Mouse (Mus musculus) hindbrain, embryonic 15.5 days (tissue): ENCODE results near the gene Qk. TPM values are rescaled to one million over a fixed set of nuclear protein-coding genes. Genes with fewer than 3 reads are reported as not detected.

Experiments
- ATAC-seq: fragments of 200-750 bp; cut with Nextera tagmentation; 2 replicates; pipeline ENCODE4 v1.8.0; 2017; ENCODE audit warnings: low read depth, moderate number of reproducible peaks, moderate TSS enrichment; ENCODE audit not compliant: low FRiP score
- H3K27ac ChIP-seq: fragments of 300-500 bp; sonication (generic); replicated peaks from 2 replicates; pipeline ENCODE4 v1.5.1; 2015; ENCODE audit warnings: mild to moderate bottlenecking, inconsistent platforms
- H3K27me3 ChIP-seq: fragments of 300-500 bp; sonication (generic); 2 replicates; pipeline ENCODE4 v1.6.1; 2015; ENCODE audit warnings: control low read depth, inconsistent platforms
- H3K36me3 ChIP-seq: fragments of 300-500 bp; sonication (generic); 2 replicates; pipeline ENCODE4 v1.6.1; 2015; ENCODE audit warnings: control low read depth, inconsistent platforms
- H3K4me1 ChIP-seq: fragments of 300-500 bp; sonication (generic); replicated peaks from 2 replicates; pipeline ENCODE4 v1.6.1; 2015; ENCODE audit warnings: control low read depth, inconsistent platforms
- H3K4me2 ChIP-seq: fragments of 300-500 bp; sonication (generic); 2 replicates; pipeline ENCODE4 v1.6.1; 2015; ENCODE audit warnings: moderate library complexity, mild to moderate bottlenecking, inconsistent platforms
- H3K4me3 ChIP-seq: fragments of 300-500 bp; sonication (generic); 2 replicates; pipeline ENCODE4 v1.5.1; 2015; ENCODE audit warnings: mild to moderate bottlenecking, inconsistent platforms
- H3K9ac ChIP-seq: fragments of 300-500 bp; sonication (generic); 2 replicates; pipeline ENCODE4 v1.6.1; 2015; ENCODE audit warnings: inconsistent platforms
- H3K9me3 ChIP-seq: fragments of 300-500 bp; sonication (generic); 2 replicates; pipeline ENCODE4 v1.6.1; 2016; ENCODE audit warnings: control low read depth, inconsistent platforms
- WGBS: fragments of 180-500 bp; shearing (Covaris S2); methylation state at CpG from one replicate; pipeline ENCODE4 v1.1.7; 2015; 5-methylcytosine and 5-hydroxymethylcytosine counted together
- polyA plus RNA-seq: library from polyadenylated mRNA; unstranded; fragments of >200 nt; fragmentation: Nextera tagmentation; extraction: Ambion mirVana; gene quantifications from 2 replicates; pipeline ENCODE4 v1.2.1, GENCODE M21; 2015

Qk gene
- 45.3 and 47.2 TPM in 2 replicates for polyA plus RNA-seq

DNA sequence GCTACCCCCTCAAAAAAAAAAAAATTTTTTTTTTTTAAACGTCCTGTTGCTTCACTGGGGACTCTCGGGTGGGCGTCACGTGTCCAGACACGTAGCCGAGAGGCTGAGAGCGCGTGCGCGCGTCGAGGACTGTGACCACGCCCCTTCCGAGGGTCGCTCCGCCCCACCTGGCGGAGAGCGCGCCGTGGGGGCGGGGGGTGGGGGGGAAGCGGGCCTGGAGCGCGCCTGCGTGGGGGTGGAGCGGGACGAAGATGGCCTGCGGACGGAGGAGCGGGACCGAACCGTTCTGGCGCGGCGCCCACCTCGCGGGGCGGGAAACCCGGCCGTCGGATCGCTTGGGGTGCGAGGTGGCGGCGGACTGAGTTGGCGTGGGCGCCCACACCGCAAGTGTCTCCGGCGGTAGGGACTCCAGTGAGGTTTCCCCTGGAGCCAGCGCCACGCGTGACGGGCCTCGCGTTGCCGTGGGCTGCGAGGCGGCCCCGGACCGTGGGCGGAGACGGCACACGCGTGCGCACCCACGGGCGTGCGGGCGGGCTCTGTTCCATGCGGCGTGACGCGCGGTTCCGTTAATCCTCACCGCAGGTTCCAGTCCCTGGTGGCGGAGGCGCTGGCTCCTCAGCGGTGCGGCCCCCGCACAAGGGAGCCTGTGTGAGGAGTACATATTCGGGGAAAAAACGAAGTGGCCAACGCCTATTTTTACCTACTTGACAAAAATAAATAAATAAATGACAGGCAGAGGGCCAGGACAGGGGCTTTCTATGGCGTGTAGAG, at the start of gene Qk:
Gene Qk (minus strand): TSS at position 170 of the 771 bp plus-strand sequence.
- Histone ChIP-seq H3K9me3 (no peaks in the 10 kb centered on the region), H3K4me3 (peak within 1 kb of the TSS; percentile 82), H3K4me1 (peaks cover 27% of the 10 kb centered on the region), H3K4me2 (peak within 1 kb of the TSS; percentile 64), H3K27me3 (no peaks in the 10 kb centered on the region), H3K27ac (peak within 1 kb of the TSS; percentile 98), H3K9ac (peak within 1 kb of the TSS; percentile 96), H3K36me3 (no peaks in the 10 kb centered on the region)
- ATAC-seq, result peak; percentile 90
- WGBS, result under 1% methylated on average over 86 of the region's 86 CpGs

DNA sequence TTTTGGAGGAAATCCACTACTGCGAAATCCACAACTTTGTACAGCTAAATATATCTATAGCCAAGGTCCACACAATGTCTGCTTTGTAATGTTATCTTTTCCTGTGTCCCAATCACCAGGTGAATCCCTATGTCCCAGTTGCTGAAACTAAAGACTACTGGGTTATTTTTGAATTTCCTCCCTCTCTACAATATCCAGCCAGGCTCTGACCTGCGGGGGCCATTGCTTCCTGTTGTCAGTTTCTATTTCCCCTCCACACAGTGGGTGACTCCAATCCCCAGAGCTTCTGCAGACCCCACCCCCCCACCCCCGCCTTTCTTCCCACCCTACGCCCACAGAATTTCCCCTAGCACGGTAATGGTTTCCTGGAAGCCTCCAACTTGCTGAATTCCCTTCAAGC, 47.4 kb upstream of the Qk start:
- 89% methylated on average over 5 of the region's 5 CpGs for WGBS
- no peak overlapping the region for H3K27ac ChIP-seq
- no peaks in the 10 kb centered on the region for H3K36me3 ChIP-seq
- H3K4me2 ChIP-seq, result no peak overlapping the region
- H3K4me1 ChIP-seq, result peaks cover 3% of the 10 kb centered on the region; the same call in 1 of the 2 replicates
- H3K27me3 ChIP-seq, result no peaks in the 10 kb centered on the region
- ATAC-seq, result no peak
- no peak overlapping the region for H3K9ac ChIP-seq
- H3K9me3 ChIP-seq, result no peaks in the 10 kb centered on the region
- no peak overlapping the region for H3K4me3 ChIP-seq

DNA sequence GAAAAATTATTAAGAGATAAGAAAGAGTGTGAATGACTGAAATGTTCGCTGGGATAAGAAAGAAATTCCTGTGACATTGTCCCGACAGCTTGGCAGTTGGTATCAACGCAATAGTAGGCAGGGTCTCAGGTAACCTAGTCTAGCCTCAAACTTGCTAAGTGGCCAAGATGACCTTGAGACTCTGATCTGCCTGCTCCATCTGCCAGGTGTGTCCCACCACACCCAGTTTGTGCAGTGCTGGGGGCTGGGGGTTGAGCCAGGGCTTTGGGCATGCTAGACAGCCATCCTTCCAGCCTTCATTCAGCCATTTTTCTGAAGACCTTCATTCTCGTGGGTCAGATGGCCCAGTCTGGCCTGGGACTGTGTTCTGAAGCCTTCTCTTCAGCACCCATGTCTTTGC, 46.9 kb upstream of the Qk start:
- no peak for ATAC-seq
- H3K36me3 ChIP-seq, result no peaks in the 10 kb centered on the region
- no peaks in the 10 kb centered on the region for H3K27me3 ChIP-seq
- peaks cover 3% of the 10 kb centered on the region; the same call in 1 of the 2 replicates for H3K4me1 ChIP-seq
- no peak overlapping the region for H3K27ac ChIP-seq
- H3K4me3 ChIP-seq, result no peak overlapping the region
- no peak overlapping the region for H3K9ac ChIP-seq
- no peaks in the 10 kb centered on the region for H3K9me3 ChIP-seq
- no peak overlapping the region for H3K4me2 ChIP-seq
- 83% methylated on average over 4 of the region's 4 CpGs for WGBS

- H3K4me2 ChIP-seq, result no peak overlapping the region
Observed at GRCm38 (mm10) chr17:10365501-10366482, 46.1 kb upstream of the Qk start.

DNA sequence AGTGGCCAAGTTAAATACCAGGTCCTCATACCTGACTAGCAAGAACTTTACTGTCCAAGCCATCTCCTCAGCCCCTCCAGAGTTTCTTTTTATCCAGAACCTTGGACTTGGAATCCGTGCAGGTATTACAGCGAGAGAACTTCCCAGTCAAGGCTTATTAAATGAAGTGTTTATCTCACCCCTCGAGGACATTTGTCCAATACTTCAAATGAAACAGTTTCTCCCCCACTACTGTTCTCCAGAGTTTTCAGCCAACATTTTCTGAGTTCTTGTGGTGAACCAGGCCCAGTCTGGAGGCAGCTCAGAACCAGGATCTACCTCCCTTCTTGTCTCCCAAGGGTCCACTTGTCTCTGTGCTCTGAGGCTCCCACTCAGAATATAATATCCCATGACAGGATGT, 43.5 kb upstream of the Qk start:
- no peaks in the 10 kb centered on the region for H3K9me3 ChIP-seq
- no peaks in the 10 kb centered on the region for H3K36me3 ChIP-seq
- H3K4me1 ChIP-seq, result no peaks in the 10 kb centered on the region
- WGBS, result 93% methylated on average over 3 of the region's 3 CpGs
- H3K27ac ChIP-seq, result no peak overlapping the region
- H3K4me3 ChIP-seq, result no peak overlapping the region
- H3K9ac ChIP-seq, result no peak overlapping the region
- no peak overlapping the region for H3K4me2 ChIP-seq
- no peak for ATAC-seq
- no peaks in the 10 kb centered on the region for H3K27me3 ChIP-seq

More at GRCm38 (mm10) chr17:10365501-10366482, 46.1 kb upstream of the Qk start:
- H3K27me3 ChIP-seq, result no peaks in the 10 kb centered on the region
- peaks cover 2% of the 10 kb centered on the region; the same call in 1 of the 2 replicates for H3K4me1 ChIP-seq
- WGBS, result 75% methylated on average over 13 of the region's 13 CpGs
- no peak overlapping the region for H3K9ac ChIP-seq
- no peaks in the 10 kb centered on the region for H3K36me3 ChIP-seq
- no peak overlapping the region for H3K27ac ChIP-seq
- no peak overlapping the region for H3K4me3 ChIP-seq
- no peak for ATAC-seq
- no peaks in the 10 kb centered on the region for H3K9me3 ChIP-seq

GRCm38 (mm10) chr17:10361882-10362291, 42.2 kb upstream of the Qk start:
- no peak for ATAC-seq
- 95% methylated on average over 7 of the region's 7 CpGs for WGBS
- Histone ChIP-seq H3K27ac (no peak overlapping the region), H3K27me3 (no peaks in the 10 kb centered on the region), H3K9me3 (no peaks in the 10 kb centered on the region), H3K4me2 (no peak overlapping the region), H3K36me3 (no peaks in the 10 kb centered on the region), H3K4me3 (no peak overlapping the region), H3K9ac (no peak overlapping the region), H3K4me1 (peaks cover 8% of the 10 kb centered on the region; the same call in 1 of the 2 replicates)

DNA sequence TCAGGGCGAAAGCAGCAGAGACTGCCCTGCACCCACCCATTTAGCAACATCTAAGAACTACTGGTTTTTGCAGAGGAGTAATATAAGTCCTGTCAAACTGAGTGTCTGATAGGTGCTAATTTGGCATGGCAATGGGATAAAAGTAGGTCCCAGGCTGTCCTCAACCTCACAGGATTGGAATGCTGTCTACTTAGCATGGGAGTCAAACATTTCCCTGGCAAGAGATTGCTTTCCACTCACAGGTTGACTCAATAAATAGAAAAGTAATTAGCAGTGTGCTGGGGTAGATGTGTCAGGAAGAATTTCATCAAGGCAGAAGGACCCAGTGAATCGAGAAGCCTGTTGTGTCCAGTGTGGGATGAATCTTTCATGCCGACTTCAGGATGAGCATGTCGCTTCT, 41.1 kb upstream of the Qk start:
- no peak overlapping the region for H3K4me2 ChIP-seq
- no peaks in the 10 kb centered on the region for H3K9me3 ChIP-seq
- ATAC-seq, result no peak
- peaks cover 8% of the 10 kb centered on the region for H3K4me1 ChIP-seq
- no peaks in the 10 kb centered on the region for H3K36me3 ChIP-seq
- H3K27me3 ChIP-seq, result no peaks in the 10 kb centered on the region
- WGBS, result 77% methylated on average over 4 of the region's 4 CpGs
- no peak overlapping the region for H3K4me3 ChIP-seq
- no peak overlapping the region for H3K9ac ChIP-seq
- no peak overlapping the region for H3K27ac ChIP-seq

DNA sequence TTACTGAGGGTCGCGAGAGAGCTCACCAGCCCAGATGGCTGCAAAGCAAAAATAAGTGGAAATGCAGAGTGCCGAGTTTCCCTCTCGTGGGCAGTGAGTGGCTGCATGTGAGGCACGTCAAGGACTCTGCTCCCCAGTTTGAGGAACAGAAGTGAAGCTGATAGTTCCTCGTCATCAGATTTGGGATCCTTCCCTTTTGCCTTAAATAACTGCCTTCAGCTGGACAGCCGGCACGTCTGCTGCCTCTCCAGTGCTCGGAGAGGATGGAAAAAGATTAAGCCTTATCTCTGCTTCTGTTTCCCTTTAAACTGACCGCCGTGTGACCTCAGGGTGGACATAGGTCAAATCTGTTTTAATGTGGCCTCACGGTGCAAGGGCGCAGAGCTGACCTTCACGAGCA, 39.8 kb upstream of the Qk start:
- no peaks in the 10 kb centered on the region for H3K36me3 ChIP-seq
- no peaks in the 10 kb centered on the region for H3K9me3 ChIP-seq
- no peak overlapping the region for H3K4me3 ChIP-seq
- H3K27me3 ChIP-seq, result no peaks in the 10 kb centered on the region
- no peak for ATAC-seq
- H3K4me1 ChIP-seq, result peaks cover 8% of the 10 kb centered on the region
- WGBS, result 82% methylated on average over 14 of the region's 14 CpGs
- H3K9ac ChIP-seq, result no peak overlapping the region
- no peak overlapping the region for H3K4me2 ChIP-seq
- H3K27ac ChIP-seq, result no peak overlapping the region

DNA sequence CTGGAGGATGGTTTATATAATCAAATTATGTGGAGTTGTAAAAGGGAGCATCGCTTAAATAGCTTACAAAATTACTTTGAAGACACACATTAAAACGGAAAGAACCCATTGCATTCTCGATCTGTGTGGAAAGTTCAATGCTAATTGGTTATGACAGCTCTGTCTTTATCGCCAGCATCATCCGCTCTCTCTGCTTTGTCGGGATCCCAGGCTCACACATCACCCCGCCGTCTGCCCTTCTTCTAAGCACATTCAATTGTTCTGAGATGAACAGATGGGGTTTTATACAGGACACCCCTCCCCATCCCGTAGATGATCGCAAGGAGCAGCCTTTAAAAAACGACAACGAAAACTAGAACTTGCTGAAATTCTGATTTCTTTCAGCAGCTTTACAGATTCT, 37.7 kb upstream of the Qk start:
- no peaks in the 10 kb centered on the region for H3K27me3 ChIP-seq
- H3K4me2 ChIP-seq, result no peak overlapping the region
- no peak overlapping the region for H3K4me3 ChIP-seq
- ATAC-seq, result no peak
- no peaks in the 10 kb centered on the region for H3K36me3 ChIP-seq
- H3K27ac ChIP-seq, result no peak overlapping the region
- no peaks in the 10 kb centered on the region for H3K9me3 ChIP-seq
- WGBS, result 55% methylated on average over 12 of the region's 12 CpGs
- H3K9ac ChIP-seq, result no peak overlapping the region
- peaks cover 8% of the 10 kb centered on the region for H3K4me1 ChIP-seq

DNA sequence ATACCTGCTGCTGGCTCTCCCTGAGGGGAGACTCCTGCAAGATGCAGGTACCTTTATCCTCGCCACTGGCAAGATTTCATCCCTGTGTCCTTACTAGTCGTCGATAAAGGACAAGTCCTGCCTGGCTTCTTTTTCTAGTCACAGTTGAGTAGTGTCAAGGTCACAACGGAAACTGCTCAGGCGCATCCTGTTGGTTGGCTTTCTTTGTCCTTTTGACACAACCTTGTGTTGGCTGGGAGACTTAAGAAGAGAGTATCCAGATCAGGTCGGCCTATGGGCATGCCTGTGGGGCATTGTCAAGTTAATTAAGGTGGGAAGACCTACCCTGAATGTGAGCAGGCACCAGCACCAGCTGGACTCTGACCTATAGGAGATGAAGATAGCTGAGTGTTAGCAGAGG, 36.6 kb upstream of the Qk start:
- Histone ChIP-seq H3K27ac (no peak overlapping the region), H3K36me3 (no peaks in the 10 kb centered on the region), H3K27me3 (no peaks in the 10 kb centered on the region), H3K9ac (no peak overlapping the region), H3K4me1 (peaks cover 8% of the 10 kb centered on the region), H3K4me3 (no peak overlapping the region), H3K4me2 (no peak overlapping the region), H3K9me3 (no peaks in the 10 kb centered on the region)
- ATAC-seq, result no peak
- 55% methylated on average over 6 of the region's 6 CpGs for WGBS

GRCm38 (mm10) chr17:10355746-10356145, 36.1 kb upstream of the Qk start:
- Histone ChIP-seq H3K27me3 (no peaks in the 10 kb centered on the region), H3K4me3 (no peak overlapping the region), H3K4me1 (peaks cover 8% of the 10 kb centered on the region), H3K36me3 (no peaks in the 10 kb centered on the region), H3K9me3 (no peaks in the 10 kb centered on the region), H3K27ac (no peak overlapping the region), H3K9ac (no peak overlapping the region), H3K4me2 (no peak overlapping the region)
- 47% methylated on average over 8 of the region's 8 CpGs for WGBS
- no peak for ATAC-seq

GRCm38 (mm10) chr17:10338286-10338685, 18.6 kb upstream of the Qk start:
- peaks cover 20% of the 10 kb centered on the region for H3K4me1 ChIP-seq
- no peaks in the 10 kb centered on the region for H3K27me3 ChIP-seq
- ATAC-seq, result no peak
- no peak overlapping the region for H3K27ac ChIP-seq
- no peak overlapping the region for H3K4me3 ChIP-seq
- H3K36me3 ChIP-seq, result no peaks in the 10 kb centered on the region
- no peak overlapping the region for H3K4me2 ChIP-seq
- WGBS, result 69% methylated on average over 10 of the region's 10 CpGs
- no peak overlapping the region for H3K9ac ChIP-seq
- no peaks in the 10 kb centered on the region for H3K9me3 ChIP-seq
